Mouse (Mus musculus) midbrain, embryonic 14.5 days (tissue): Measurements from ENCODE around the gene Relb. TPM values are rescaled to one million over a fixed set of nuclear protein-coding genes. Genes with fewer than 3 reads are reported as not detected.
A peak's percentile ranks its signal among the peaks of the same experiment; 100 is the strongest.

Source experiments
- ATAC-seq: fragments of 200-750 bp; cut with Nextera tagmentation; 2 replicates; pipeline ENCODE4 v1.8.0; 2017; ENCODE audit warnings: moderate number of reproducible peaks, moderate library complexity; ENCODE audit not compliant: low FRiP score, low TSS enrichment
- DNase-seq: peaks from one replicate; pipeline ENCODE4 v3.0.0-alpha.2; 2015
- H3K27ac ChIP-seq: fragments of 300-500 bp; sonication (generic); replicated peaks from 2 replicates; pipeline ENCODE4 v1.5.1; 2014; ENCODE audit warnings: mild to moderate bottlenecking, low read depth, low read length, moderate library complexity
- H3K27me3 ChIP-seq: fragments of 300-500 bp; sonication (generic); 2 replicates; pipeline ENCODE4 v1.6.1; 2014; ENCODE audit warnings: low read length, control low read depth, mixed read lengths; ENCODE audit not compliant: control insufficient read depth, insufficient read depth
- H3K36me3 ChIP-seq: fragments of 300-500 bp; sonication (generic); 2 replicates; pipeline ENCODE4 v1.6.1; 2014; ENCODE audit warnings: low read length, control low read depth; ENCODE audit not compliant: control insufficient read depth, insufficient read depth
- H3K4me1 ChIP-seq: fragments of 300-500 bp; sonication (generic); 2 replicates; pipeline ENCODE4 v1.6.1; 2014; ENCODE audit warnings: mild to moderate bottlenecking, antibody characterized with exemption, low read length, control low read depth; ENCODE audit not compliant: control insufficient read depth, insufficient read depth
- H3K4me2 ChIP-seq: fragments of 300-500 bp; sonication (generic); 2 replicates; pipeline ENCODE4 v1.6.1; 2014; ENCODE audit warnings: mild to moderate bottlenecking, low read length, moderate library complexity
- H3K4me3 ChIP-seq: fragments of 300-500 bp; sonication (generic); replicated peaks from 2 replicates; pipeline ENCODE4 v1.5.1; 2014; ENCODE audit warnings: low read depth, low read length
- H3K9ac ChIP-seq: fragments of 300-500 bp; sonication (generic); replicated peaks from 2 replicates; pipeline ENCODE4 v1.6.1; 2014; ENCODE audit warnings: mild to moderate bottlenecking, low read length, moderate library complexity
- H3K9me3 ChIP-seq: fragments of 300-500 bp; sonication (generic); 2 replicates; pipeline ENCODE4 v1.6.1; 2016; ENCODE audit warnings: low read length, control low read depth, mixed read lengths; ENCODE audit not compliant: control insufficient read depth
- WGBS: fragments of 180-500 bp; shearing (Covaris S2); extraction: QIAGEN DNeasy Blood & Tissue Kit; methylation state at CpG from one replicate; pipeline ENCODE4 v1.1.7; 2014; 5-methylcytosine and 5-hydroxymethylcytosine counted together
- polyA plus RNA-seq: library from polyadenylated mRNA; unstranded; fragments of >200 nt; fragmentation: Nextera tagmentation; extraction: Ambion mirVana; gene quantifications from 2 replicates; pipeline ENCODE4 v1.2.1, GENCODE M21; 2014

Relb gene
- polyA plus RNA-seq, 1 experiment from 2014 or later = 5.2 TPM

DNA sequence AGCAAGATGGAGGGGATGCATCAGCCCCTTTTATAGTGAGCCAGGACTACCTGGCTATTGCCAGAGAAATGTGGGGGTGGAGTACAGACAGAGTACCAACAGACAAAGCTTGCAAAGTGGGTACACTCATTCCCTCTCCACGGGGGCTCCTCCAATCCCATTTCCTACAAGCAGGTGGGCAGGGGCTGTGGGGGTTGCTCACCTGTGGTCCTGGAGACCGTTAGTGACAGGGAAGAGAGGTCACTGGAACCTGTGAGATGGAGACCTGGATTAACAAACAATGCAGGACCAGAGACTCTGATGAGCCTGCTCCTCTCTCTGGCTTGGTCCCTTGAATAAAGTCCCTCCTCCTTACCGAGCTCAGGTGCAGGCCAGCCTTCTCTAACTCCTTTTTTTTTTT is 1.5 kb downstream of the Relb start:
- 54% methylated on average over 3 of the region's 3 CpGs for WGBS
- Histone ChIP-seq H3K27me3 (no peaks in the 10 kb centered on the region), H3K4me3 (peak overlapping the region; percentile 68), H3K27ac (no peak overlapping the region), H3K9ac (no peak overlapping the region), H3K4me2 (peak overlapping the region; percentile 94), H3K9me3 (no peaks in the 10 kb centered on the region), H3K36me3 (peaks cover 9% of the 10 kb centered on the region), H3K4me1 (no peaks in the 10 kb centered on the region; the same call in 1 of the 2 replicates)
- ATAC-seq (no peak), DNase-seq (no peak)

GRCm38 (mm10) chr7:19623433-19623832 is 5.8 kb downstream of the Relb start:
- no peak overlapping the region for H3K9ac ChIP-seq
- ATAC-seq (no peak), DNase-seq (no peak)
- no peaks in the 10 kb centered on the region for H3K9me3 ChIP-seq
- no peak overlapping the region for H3K4me3 ChIP-seq
- no peak overlapping the region for H3K27ac ChIP-seq
- H3K36me3 ChIP-seq = no peaks in the 10 kb centered on the region
- H3K27me3 ChIP-seq = no peaks in the 10 kb centered on the region
- WGBS = 82% methylated on average over 2 of the region's 2 CpGs
- H3K4me2 ChIP-seq = no peak overlapping the region
- H3K4me1 ChIP-seq = no peaks in the 10 kb centered on the region; the same call in 1 of the 2 replicates

- Histone ChIP-seq H3K27me3 (no peaks in the 10 kb centered on the region), H3K9ac (no peak overlapping the region), H3K27ac (no peak overlapping the region), H3K4me2 (no peak overlapping the region), H3K36me3 (no peaks in the 10 kb centered on the region), H3K9me3 (no peaks in the 10 kb centered on the region), H3K4me1 (no peaks in the 10 kb centered on the region), H3K4me3 (no peak overlapping the region)
- no peak for DNase-seq
- ATAC-seq = no peak
- 45% methylated on average over 6 of the region's 6 CpGs for WGBS
These were observed 7.0 kb downstream of the Relb start for GRCm38 (mm10) chr7:19622241-19622640.

- no peak overlapping the region for H3K27ac ChIP-seq
- ATAC-seq (no peak), DNase-seq (no peak)
- H3K9me3 ChIP-seq = no peaks in the 10 kb centered on the region
- H3K9ac ChIP-seq = no peak overlapping the region
- no peak overlapping the region for H3K4me2 ChIP-seq
- no peaks in the 10 kb centered on the region for H3K36me3 ChIP-seq
- no peak overlapping the region for H3K4me3 ChIP-seq
- 86% methylated on average over 7 of the region's 7 CpGs for WGBS
- H3K4me1 ChIP-seq = no peaks in the 10 kb centered on the region
- H3K27me3 ChIP-seq = no peaks in the 10 kb centered on the region
These were observed 8.4 kb downstream of the Relb start for GRCm38 (mm10) chr7:19620811-19621210.

- WGBS = 5% methylated on average over 35 of the region's 35 CpGs
- DNase-seq = peak; percentile 94
- H3K9ac ChIP-seq = peak overlapping the region; percentile 24; the same call in 1 of the 2 replicates
- H3K27ac ChIP-seq = peak overlapping the region; percentile 20; the same call in 1 of the 2 replicates
- no peaks in the 10 kb centered on the region for H3K27me3 ChIP-seq
- H3K36me3 ChIP-seq = no peaks in the 10 kb centered on the region
- peak overlapping the region; percentile 45 for H3K4me2 ChIP-seq
- peak; percentile 79 for ATAC-seq
- peak overlapping the region; percentile 17 for H3K4me3 ChIP-seq
- no peaks in the 10 kb centered on the region for H3K9me3 ChIP-seq
- H3K4me1 ChIP-seq = no peaks in the 10 kb centered on the region
These were observed 10.0 kb downstream of the Relb start for GRCm38 (mm10) chr7:19619004-19619801.

- 91% methylated on average over 12 of the region's 12 CpGs for WGBS
- no peak for ATAC-seq
- Histone ChIP-seq H3K27ac (no peak overlapping the region), H3K36me3 (peaks cover 2% of the 10 kb centered on the region; the same call in 1 of the 2 replicates), H3K4me2 (no peak overlapping the region), H3K4me3 (no peak overlapping the region), H3K9me3 (no peaks in the 10 kb centered on the region), H3K27me3 (no peaks in the 10 kb centered on the region), H3K9ac (no peak overlapping the region), H3K4me1 (no peaks in the 10 kb centered on the region)
- DNase-seq = no peak
These were observed 14.1 kb downstream of the Relb start for GRCm38 (mm10) chr7:19615036-19615577.

DNA sequence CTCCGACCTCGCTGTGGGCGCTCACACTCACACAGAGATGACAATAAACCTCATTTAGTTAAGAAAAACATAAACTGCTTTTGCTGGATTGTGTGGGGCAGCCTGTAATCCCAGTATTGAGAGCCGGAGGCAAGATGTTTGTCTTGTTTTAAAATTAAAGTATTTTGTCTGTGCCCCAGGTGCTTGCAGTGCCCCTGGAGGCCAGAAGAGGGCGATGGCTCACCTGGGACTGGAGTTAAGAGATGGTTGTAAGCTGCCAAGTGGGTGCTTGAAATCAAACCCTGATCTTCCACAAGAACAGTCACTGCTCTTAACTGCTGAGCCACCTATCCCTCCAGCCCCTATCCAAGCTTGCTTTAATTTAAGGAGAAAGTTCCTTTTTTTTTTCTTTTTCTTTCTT is 18.3 kb downstream of the Relb start:
- Histone ChIP-seq H3K9ac (no peak overlapping the region), H3K4me2 (no peak overlapping the region), H3K36me3 (peaks cover 2% of the 10 kb centered on the region; the same call in 1 of the 2 replicates), H3K27me3 (no peaks in the 10 kb centered on the region), H3K4me3 (no peak overlapping the region), H3K27ac (no peak overlapping the region), H3K9me3 (no peaks in the 10 kb centered on the region), H3K4me1 (no peaks in the 10 kb centered on the region)
- DNase-seq (no peak), ATAC-seq (no peak)
- 77% methylated on average over 5 of the region's 5 CpGs for WGBS

GRCm38 (mm10) chr7:19609641-19610332 is 19.5 kb downstream of the Relb start:
- DNase-seq (no peak), ATAC-seq (no peak)
- Histone ChIP-seq H3K4me3 (no peak overlapping the region), H3K36me3 (peaks cover 2% of the 10 kb centered on the region; the same call in 1 of the 2 replicates), H3K27me3 (no peaks in the 10 kb centered on the region), H3K9ac (no peak overlapping the region), H3K4me2 (no peak overlapping the region), H3K9me3 (no peaks in the 10 kb centered on the region), H3K4me1 (no peaks in the 10 kb centered on the region), H3K27ac (no peak overlapping the region)
- WGBS = 93% methylated on average over 12 of the region's 12 CpGs
